Mouse (Mus musculus) heart, postnatal 25 days (tissue): ENCODE measurements around the gene Cdk20. TPM values are rescaled to one million over a fixed set of nuclear protein-coding genes. Genes with fewer than 3 reads are reported as not detected.

Source experiments
- DNase-seq: peaks from one replicate; pipeline ENCODE4 v3.0.0; 2022; ENCODE audit warnings: low spot score
- intact Hi-C: fragments of 180-260 bp; cut with DNase I; formaldehyde crosslinking; loops from one replicate; pipeline ENCODE4 v1.15.1; 2025
- total RNA-seq, 2 experiments: library from RNA; stranded (reverse); gene quantifications; 2 replicates each; pipeline ENCODE4 v1.2.3; 2021

Gene Cdk20
- total RNA-seq, result 1 to 10 TPM; 2.7 to 4.4 TPM

DNA sequence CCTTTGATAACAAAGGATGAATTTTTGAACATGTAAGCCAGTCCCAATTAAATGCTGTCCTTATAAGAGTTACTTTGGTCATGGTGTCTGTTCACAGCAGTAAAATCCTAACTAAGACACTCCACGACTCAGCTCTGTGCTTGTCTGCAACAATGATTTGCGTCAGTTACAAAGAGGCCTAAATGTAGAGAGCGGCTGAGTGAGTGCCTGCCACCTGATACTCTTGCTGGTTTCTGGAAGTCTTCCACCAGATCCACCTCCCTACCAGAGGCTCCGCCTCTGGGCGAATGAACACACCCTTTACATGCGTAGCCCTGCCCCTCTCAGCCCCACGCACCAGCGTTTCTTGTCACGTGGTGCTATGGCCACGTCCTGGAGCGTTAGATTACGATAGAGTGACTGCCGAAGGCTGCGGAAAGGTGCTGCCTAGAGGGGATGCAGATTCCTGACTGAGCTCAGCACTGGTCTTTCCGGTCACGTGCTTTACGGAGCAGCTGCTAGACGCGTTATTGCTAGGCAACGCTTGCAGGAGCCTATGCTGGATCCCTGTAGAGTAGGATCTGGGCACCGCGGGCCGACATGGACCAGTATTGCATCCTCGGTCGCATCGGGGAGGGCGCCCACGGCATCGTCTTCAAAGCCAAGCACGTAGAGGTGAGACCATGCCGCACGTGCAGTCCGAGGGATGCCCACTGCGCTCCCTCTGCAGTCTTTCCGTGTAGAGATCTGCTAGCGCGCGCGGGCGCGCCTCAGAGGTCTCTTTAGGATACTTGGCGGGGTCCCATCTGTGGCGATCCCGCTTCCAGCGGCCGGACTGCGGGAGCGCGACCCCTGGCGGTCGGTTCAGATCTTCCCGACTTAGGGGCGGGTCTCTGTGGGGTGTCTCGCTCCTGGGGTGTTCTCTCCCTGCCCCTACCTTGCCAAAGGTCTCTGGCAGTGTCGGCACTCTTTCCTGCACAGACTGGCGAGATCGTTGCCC lies at the start of gene Cdk20:
Cdk20 (plus strand) TSS at position 298 of the 979 bp plus-strand sequence.
- peak; percentile 89 for DNase-seq
- intact Hi-C loops, result loop anchor here (2.0 kb wide), 1 partner anchor 64 kb away; no protein-coding TSS in a partner anchor

DNA sequence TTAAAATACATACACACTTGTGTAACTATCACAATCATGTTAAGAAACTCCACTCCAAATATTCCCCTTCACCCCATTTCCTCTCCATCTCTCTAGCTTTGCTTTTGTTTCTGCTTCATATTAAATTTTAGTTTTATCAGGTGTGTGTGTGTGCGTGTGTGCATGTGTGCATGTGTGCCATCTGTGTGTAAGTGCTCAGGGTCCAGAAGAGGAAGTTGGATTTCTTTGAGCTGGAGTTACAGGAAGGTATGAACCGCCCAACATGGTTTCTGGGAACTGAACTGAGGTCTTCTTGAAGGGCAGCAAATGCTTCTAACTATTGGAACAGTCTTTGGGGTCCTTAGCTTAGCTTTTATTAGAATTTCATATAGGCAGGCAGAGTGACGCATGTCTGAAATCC lies 47.2 kb upstream of the Cdk20 start:
- no peak for DNase-seq
- intact Hi-C loops, result no loop called here

DNA sequence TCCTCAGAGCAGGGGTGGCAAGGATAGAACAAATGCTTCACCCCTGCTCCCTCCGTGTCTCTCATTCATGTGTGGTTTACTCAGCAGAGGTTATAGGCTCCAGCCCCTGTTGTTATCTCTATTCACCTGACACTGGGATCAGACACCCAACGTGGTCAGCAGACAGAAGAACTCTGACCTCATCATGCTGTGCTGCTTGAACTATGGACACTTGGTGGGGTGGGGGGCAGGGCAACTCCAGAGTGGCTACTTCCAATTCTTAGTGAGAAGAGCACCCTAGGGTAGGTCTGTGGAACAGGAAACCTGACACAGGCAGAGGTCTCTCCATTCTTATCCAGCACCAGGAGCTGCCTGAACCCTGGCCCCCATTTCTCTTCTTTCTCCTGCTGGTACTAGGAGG lies 46.1 kb upstream of the Cdk20 start:
- no peak for DNase-seq
- intact Hi-C loops, result no loop called here

DNA sequence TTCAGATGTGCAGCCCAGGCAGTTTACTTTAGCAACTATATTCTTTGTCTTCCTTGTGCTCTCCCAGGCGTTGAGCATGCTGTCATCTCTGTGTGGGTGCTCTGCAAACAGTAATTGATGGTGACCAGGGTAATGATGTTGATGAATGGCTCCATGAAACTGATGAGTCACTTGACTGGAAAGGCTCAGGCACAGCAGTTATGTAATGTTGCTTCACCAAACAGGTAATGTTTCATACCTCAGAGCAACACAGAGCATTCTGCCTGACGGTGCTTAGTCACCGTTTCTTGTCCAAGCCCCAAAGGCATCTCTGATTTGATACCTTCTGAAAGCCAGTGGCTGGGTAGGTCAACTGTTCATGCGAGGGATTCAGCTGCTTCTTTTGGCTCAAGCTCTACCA lies 43.7 kb upstream of the Cdk20 start:
- DNase-seq, result no peak
- intact Hi-C loops, result no loop called here

DNA sequence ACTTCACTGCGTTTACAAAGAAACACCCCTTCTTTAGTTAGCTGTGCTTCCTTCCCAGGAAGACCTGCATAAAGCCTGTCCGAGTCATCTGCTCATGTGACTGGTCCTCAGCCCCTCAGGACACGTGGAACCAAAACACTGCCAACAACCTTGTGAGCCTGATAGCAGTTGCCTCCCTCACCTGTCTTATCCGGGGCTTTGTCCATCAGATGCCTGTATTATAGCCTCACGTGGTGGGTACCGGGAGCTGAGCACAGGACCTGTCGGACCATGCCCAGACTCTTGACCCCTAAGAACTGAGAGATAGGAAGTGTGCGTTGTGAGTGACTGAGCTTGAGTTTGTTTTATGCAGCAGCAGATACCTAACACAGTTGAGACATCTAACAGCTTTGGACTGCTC lies 35.1 kb upstream of the Cdk20 start:
- no peak for DNase-seq
- intact Hi-C loops, result no loop called here

DNA sequence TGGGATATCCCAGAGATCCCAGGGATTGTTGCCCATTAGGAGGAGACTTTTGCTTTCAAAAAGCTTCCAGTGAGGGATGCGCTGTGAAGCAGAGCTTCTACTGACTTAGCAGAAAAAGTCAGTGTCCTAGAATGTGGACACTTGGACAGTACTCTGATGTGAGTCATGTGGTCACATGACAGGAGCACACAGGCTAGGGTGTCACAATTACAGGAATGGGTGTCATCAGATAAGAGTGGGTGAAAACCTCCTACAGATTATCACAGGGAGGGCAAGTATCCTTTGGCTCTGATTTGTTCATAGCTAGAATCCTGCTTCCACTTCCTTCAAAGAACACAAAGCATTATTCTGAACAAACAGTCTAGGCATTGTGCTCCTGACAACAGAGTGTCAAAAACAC lies 34.0 kb upstream of the Cdk20 start:
- DNase-seq, result no peak
- intact Hi-C loops, result loop anchor here (2.0 kb wide), 1 partner anchor 25 kb away; no protein-coding TSS in a partner anchor

DNA sequence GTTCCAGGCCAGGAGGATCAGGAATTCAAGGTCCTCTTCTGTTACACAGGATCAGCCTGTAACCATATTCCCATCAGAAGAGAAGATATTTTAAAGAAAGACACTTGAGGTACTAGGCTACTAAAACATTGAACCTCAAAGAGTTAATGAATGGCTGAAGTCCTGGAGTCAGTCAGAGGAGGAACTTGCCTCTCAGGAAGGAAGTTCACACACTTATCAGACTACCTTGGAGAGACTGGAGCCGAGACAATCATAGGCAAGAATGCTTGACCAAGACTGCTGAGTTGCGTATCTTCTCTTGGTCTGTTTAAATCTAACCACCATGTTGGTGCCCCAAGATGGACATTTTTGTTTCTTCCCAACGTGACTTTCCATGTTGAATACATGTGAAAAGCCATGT lies 32.2 kb upstream of the Cdk20 start:
- no peak for DNase-seq
- intact Hi-C loops, result loop anchor here (2.0 kb wide), 1 partner anchor 27 kb away; no protein-coding TSS in a partner anchor

DNA sequence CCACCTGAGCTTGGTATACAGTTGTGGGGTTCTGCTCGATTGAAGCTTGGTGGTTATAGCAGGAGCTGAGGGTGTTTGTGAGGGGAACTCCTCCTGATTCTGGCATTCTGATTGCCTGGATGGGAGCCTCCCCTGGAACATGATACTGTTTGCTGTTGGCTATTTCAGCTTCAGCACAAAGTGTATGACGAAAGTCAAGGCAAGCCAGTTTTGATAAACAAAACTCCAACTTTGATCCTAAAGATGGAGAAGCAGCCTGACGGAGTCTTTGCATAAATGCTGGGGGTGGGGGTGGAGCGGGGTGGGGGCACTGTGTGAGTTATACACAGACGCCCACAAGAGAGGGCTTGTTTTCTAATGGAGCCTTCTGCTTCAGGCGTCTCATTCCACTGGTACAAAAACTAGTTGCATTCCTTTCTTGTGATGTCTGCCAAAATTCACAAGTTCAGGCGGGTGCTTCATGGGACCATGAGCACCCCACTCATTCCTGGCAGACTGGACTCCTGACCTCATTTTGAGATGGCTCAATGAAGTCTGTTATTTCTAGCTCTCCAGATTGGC lies 31.2 kb upstream of the Cdk20 start:
- intact Hi-C loops, result no loop called here
- DNase-seq, result peak; percentile 40

DNA sequence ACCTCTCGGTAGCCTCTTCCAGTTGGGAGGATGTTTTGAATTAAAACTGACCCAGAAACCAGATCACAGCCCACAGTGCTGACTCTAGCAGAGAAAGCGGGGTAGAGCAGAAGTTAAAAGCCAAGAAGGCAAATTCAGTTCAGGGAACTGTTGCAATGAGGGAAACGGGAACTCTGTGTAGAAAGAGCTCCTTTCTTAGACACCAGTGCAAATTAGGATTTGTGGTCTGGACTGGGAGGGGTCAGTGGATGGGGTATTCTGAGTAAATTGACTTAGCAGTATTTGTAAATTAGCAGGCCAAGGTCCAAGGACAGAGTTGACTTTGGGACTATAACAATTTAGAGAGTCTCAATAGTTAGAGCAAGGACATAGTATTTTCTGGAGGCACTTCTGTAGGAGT lies 30.1 kb upstream of the Cdk20 start:
- DNase-seq, result no peak
- intact Hi-C loops, result no loop called here

DNA sequence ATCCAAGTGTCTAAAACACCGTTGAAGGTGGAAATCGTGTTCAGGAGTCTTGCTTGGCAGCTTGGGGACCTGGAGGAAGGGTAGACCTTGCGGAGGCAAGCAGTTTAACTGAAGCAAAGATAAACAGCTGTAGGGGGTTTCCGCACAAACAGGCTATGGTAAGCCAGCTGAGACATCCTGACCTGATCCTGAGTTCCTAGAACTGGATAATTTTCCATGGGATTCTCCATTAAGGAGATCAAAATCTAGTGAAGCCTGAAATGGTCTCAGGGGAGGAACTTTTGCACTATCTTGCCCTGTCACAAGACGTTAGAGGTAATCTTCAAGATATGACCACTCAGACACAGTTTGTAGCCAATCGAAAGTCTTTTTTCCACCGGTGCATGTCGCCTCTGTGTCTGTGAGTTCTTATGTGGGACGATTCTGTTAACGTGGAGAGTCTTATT lies 29.6 kb upstream of the Cdk20 start:
- DNase-seq, result no peak
- intact Hi-C loops, result no loop called here

DNA sequence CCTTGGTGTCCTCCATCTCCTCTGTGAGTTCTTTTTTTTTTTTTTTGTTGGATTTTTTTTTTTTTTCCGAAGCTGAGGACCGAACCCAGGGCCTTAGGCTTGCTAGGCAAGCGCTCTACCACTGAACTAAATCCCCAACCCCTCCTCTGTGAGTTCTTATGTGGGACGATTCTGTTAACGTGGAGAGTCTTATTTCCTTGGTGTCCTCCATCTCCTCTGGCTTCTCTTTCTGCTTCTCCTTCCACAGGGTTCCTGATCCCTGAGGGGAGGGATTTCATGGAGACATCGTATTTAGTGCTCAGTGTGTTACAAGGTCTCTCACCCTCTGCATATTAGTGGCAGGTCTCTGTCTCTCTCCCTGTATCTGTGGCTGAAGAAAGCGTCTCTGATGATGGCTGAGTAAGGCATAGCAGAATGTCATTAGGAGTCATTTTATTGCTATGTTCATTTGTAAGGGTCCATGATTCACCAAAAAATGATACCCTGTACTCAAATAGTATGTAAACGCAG lies 29.1 kb upstream of the Cdk20 start:
- DNase-seq, result no peak
- intact Hi-C loops, result no loop called here

DNA sequence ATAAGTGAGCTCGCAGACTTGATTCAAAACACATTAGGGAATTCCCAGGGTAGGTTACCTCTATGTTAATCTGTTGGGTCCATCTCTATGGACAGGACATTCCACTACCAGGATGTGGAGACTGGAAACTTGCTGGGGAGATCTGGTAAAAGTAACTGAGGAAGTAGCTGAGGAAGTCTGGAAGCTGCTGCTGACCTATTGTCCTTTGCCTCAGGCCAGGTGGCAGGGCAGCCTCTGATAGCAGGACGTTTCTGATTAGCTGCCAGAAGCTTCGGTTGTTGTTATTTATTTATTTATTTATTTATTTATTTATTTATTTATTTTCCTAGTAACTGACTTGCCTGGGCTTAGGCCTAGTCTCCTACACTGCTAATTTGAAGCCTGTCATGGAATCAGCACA lies 28.6 kb upstream of the Cdk20 start:
- no peak for DNase-seq
- intact Hi-C loops, result no loop called here

DNA sequence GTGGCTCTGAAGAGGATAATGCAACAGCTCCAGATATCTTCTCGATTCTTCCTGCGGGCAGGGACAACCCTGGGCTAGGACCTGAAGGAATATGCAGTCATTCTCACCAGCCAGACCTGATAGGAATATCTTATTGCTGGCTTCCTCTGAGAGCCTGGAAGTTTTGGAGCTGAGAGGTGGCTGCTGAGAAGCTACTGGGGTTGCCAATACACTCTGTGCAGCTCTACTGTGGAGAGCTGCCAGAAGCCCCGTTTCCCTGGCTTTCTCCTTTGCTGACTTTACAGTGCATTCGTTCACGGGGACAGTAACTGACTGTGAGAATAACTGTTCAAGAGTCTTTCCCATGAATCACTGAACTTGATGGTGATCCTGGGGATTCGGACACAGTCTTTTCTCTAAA lies 26.6 kb upstream of the Cdk20 start:
- intact Hi-C loops, result no loop called here
- DNase-seq, result no peak

DNA sequence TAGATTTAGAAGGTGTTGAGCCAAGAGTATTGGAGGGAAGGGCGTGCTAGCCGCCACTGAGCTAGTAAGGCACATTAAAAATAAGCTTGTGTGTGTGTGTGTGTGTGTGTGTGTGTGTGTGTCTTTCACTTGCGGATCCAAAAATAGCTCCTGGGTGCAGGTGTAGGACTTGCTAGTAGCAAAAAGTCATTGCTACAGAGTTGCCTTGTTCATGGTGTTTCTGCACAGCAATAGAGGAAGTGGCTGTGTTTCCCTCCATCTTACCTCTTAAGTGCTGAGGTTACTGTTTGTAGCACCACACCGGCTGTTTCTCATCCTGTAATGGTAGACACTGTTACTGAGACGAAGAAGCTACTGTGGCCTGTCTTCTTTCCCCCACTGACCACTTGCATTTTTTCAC lies 24.1 kb upstream of the Cdk20 start:
- no peak for DNase-seq
- intact Hi-C loops, result no loop called here

DNA sequence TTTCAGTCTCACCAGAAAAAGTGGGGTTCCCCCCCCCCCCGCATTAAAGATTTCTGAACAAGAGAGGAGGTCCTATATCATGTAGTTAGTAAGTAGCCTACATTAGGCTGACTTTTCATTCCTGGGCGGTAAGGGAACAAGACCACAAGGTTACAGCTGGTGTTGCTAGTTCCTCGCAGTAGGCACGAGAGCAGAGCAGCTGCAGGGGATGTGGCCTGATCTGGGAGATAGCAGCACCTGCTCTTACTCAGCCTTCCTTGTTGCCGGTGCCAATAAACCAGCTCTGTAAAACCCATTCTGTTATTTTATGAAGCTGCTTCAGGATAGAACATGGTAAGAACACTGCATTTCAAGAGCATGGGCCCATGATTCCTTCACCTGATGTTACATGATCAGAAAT lies 21.5 kb upstream of the Cdk20 start:
- no peak for DNase-seq
- intact Hi-C loops, result no loop called here

DNA sequence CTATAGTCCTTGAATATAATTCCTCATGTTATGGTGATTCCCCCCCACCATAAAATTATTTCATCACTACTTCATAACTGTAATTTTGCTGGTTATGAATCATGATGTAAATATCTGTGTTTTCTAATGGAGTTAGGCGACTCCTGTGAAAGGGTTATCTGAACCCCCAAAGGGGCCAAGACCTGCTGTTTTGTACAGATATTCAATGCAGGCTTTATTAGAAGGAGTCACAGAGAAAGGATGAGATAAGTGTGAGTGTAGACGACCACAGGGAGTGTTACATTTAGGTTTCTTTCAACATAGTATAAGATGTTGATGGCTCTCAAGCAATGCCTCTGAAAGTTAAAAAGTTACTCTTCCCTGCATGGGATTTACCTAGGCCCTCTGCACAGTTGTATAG lies 20.8 kb upstream of the Cdk20 start:
- no peak for DNase-seq
- intact Hi-C loops, result no loop called here

DNA sequence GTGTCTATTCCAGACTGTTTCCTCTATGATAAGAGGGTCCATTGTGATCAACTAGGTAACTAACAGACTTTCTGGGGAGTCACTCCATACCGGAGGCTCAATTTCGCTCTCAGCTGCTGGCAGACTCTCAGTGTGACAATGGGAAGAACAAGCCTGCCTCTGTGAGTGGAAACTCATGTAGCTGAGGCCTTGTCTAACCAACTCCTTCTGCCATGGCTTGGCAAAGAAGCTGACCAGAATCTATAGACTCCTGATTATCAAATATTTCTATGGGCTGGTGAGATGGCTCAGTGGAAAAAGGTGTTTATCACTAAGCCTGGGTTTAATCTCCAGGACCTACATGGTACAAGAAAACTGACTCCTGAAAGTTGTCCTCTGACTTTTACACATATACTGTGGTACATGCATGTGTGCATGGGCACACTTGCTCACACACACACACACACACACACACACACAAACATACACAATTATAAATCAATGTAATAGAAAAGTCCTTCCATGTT lies 19.3 kb upstream of the Cdk20 start:
- no peak for DNase-seq
- intact Hi-C loops, result no loop called here

DNA sequence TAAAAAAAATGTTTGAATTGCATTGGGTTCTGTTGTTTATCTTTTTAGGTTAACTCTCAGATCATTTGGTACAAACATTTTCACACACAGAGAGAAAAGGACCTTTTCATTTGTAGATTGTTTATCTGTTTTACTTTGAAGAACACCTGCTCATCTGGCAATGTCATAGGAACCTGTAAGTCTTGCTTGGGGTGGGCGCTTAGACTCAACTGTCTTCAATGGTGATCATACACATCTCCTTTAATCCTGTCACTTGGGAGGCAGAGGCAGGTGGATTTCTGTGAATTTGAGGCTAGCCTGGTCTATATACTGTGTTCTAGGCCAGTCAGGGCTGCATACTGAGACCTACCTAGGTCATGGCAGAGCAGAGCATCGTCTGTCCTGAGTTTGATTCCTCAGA lies 16.5 kb upstream of the Cdk20 start:
- intact Hi-C loops, result no loop called here
- no peak for DNase-seq

DNA sequence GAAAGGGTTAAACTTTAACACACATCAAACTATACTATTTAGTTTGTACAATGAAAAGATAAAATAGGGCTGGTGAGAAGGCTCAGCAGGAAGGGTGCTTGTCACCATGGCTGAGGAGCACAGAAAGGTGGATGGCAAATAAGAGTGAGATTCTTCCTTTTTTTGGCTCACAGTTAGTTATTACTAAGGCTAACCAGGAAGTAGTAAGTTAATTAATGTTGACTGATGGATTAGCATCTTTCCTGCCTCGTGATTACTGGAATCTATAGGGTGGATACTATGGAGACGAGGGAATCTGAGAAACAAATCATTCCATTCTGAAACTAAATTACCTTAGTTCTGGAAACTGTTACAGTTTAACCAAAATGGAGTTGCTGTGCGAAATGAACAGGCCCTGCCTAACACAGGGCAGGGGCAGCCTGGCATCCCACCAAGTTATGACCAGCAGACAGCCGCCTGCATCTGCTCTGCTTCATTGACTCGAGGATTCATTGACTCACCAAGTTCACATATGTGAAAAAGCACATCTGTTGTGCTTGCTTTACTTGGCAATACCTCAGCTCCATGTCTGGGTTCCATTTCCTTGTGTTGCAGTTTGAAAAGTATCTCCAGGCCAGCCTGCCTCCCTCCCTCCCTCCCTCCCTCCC lies 15.0 kb upstream of the Cdk20 start:
- intact Hi-C loops, result no loop called here
- peak; percentile 27 for DNase-seq

DNA sequence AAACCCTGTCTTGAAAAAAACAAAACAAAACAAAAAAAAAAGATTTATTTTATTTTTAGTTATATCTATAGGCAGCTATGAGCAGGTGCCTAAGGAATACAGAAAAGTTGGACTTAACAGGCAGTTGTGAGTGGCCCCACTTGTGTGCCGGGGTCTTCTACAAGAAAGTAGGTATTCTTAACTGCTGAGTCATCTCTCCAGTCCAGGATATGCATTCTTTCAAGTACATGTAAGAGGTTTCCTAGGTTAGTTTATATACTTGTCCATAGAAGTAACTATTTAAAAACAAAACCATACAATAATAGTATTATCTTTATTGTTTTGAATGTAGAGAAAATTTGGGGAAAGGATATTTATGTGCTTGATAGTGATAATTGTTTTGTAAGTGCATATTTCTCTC lies 11.3 kb upstream of the Cdk20 start:
- intact Hi-C loops, result no loop called here
- DNase-seq, result no peak

DNA sequence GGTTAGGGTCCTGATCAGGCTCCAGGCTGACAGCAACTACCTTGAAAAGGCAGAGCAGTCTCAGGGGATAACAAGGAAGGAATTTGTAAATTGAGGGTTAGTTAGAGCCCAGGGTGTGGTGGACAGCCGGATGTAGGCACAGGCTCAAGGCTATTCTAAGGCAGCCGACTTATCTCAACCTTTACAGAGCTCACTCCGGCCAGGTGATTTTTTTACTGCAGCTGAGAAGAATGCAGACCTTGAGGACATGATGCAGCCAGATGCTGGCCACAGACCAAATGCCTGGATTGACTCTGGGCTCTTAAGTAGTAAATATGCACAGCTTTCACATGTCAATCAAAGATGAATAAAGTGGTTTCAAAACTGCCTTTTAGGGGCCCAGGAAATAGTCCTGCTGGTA lies 10.7 kb upstream of the Cdk20 start:
- intact Hi-C loops, result no loop called here
- DNase-seq, result no peak
